Mouse (Mus musculus) neural tube, embryonic 14.5 days (tissue): ENCODE measurements at regions not wholly inside any gene's neighbourhood (a gene's known extent, or its start where the extent isn't known, plus 50 kb on each side); places are given as distances from the start of the nearest gene placed in this dataset.

ENCODE experiments used
- ATAC-seq: fragments of 200-750 bp; cut with Nextera tagmentation; 2 replicates; pipeline ENCODE4 v1.8.0; 2017; ENCODE audit warnings: low read depth, mild to moderate bottlenecking, moderate TSS enrichment, moderate library complexity
- H3K27ac ChIP-seq: fragments of 300-500 bp; sonication (generic); 2 replicates; pipeline ENCODE4 v1.5.1; 2014; ENCODE audit warnings: low read depth, mild to moderate bottlenecking, control low read depth, low read length, moderate library complexity, mixed read lengths
- H3K27me3 ChIP-seq: fragments of 300-500 bp; sonication (generic); 2 replicates; pipeline ENCODE4 v1.6.1; 2014; ENCODE audit warnings: low read length; ENCODE audit not compliant: control insufficient read depth, insufficient read depth
- H3K36me3 ChIP-seq: fragments of 300-500 bp; sonication (generic); 2 replicates; pipeline ENCODE4 v1.6.1; 2014; ENCODE audit warnings: low read length, mixed read lengths; ENCODE audit not compliant: control insufficient read depth, insufficient read depth
- H3K4me1 ChIP-seq: fragments of 300-500 bp; sonication (generic); 2 replicates; pipeline ENCODE4 v1.6.1; 2014; ENCODE audit warnings: low read length; ENCODE audit not compliant: control insufficient read depth, insufficient read depth
- H3K4me2 ChIP-seq: fragments of 300-500 bp; sonication (generic); 2 replicates; pipeline ENCODE4 v1.6.1; 2014; ENCODE audit warnings: mild to moderate bottlenecking, low read depth, low read length, control low read depth
- H3K4me3 ChIP-seq: fragments of 300-500 bp; sonication (generic); 2 replicates; pipeline ENCODE4 v1.5.1; 2014; ENCODE audit warnings: low read depth, low read length, control low read depth, mixed read lengths
- H3K9ac ChIP-seq: fragments of 300-500 bp; sonication (generic); replicated peaks from 2 replicates; pipeline ENCODE4 v1.6.1; 2014; ENCODE audit warnings: low read depth, mild to moderate bottlenecking, control low read depth, low read length, mixed read lengths
- H3K9me3 ChIP-seq: fragments of 300-500 bp; sonication (generic); 2 replicates; pipeline ENCODE4 v1.6.1; 2016; ENCODE audit warnings: low read length; ENCODE audit not compliant: control insufficient read depth
- WGBS: fragments of 180-500 bp; shearing (Covaris S2); extraction: QIAGEN DNeasy Blood & Tissue Kit; methylation state at CpG from one replicate; pipeline ENCODE4 v1.1.7; 2014; 5-methylcytosine and 5-hydroxymethylcytosine counted together

DNA sequence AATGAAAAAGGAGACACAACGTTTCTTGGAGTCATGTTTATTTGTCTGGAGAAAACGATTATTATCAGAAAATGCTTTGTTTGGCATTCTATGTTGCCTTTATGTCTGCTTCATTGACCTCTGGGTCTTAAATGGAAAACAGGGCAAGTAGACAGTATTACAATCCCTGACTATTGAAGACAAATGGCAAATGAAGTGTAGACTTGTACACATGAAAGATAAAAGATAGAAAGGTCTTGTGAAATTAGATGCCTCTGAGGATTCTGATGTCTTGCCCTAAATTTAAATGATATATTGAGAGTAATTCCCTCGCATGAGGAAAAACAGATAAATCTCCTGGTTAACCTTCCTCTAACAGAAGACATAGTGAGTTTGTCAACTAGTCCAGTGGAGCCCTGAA lies 1186.7 kb downstream of the Slitrk1 start:
- WGBS, result 60% methylated on average over 3 of the region's 3 CpGs
- Histone ChIP-seq H3K27ac (no peak overlapping the region), H3K27me3 (no peaks in the 10 kb centered on the region), H3K36me3 (no peaks in the 10 kb centered on the region), H3K4me1 (no peaks in the 10 kb centered on the region), H3K9me3 (no peaks in the 10 kb centered on the region), H3K4me3 (no peak overlapping the region), H3K4me2 (no peak overlapping the region), H3K9ac (no peak overlapping the region)
- ATAC-seq, result no peak

GRCm38 (mm10) chr14:107688349-107688748 lies 1225.6 kb downstream of the Slitrk1 start:
- Histone ChIP-seq H3K4me2 (no peak overlapping the region), H3K27ac (no peak overlapping the region), H3K9me3 (no peaks in the 10 kb centered on the region), H3K9ac (no peak overlapping the region), H3K4me3 (no peak overlapping the region), H3K4me1 (no peaks in the 10 kb centered on the region), H3K36me3 (no peaks in the 10 kb centered on the region), H3K27me3 (no peaks in the 10 kb centered on the region)
- ATAC-seq, result no peak

DNA sequence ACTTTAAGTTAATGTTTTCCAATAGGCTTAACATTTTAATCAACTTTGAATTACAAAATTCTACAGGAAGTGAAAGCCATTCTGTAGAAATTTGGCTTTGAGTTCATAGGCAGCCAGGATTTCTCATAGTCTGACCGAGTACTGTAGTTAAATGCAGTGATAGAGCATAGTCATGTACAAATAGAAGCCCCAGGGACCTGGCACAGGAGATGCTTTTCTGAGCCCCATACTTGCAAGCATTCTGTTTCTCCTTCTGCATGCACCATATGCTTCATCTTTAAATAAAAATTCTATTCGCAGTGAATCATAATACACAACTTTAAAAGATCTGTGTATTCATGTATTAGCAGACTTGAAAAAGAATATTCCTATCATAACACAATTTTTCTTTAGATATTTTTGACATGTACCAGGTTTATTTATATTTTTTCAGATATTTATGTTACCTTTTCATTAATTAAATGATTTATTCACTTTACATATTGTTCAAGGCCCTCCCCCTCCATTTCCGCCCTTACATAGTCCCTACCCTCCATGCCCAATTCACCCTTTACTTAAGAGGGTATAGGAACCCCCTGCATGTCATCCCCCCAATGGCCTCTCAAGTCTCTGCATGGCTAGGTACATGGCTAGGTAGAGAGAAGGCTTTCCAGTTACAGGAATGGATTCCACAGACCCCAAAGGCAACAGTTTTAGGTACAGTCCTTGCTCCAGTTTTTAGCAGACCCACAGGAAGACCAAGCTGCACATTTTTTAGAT lies 1226.5 kb downstream of the Slitrk1 start:
- Histone ChIP-seq H3K27me3 (no peaks in the 10 kb centered on the region), H3K9ac (no peak overlapping the region), H3K4me2 (no peak overlapping the region), H3K9me3 (no peaks in the 10 kb centered on the region), H3K27ac (no peak overlapping the region), H3K36me3 (no peaks in the 10 kb centered on the region), H3K4me1 (no peaks in the 10 kb centered on the region), H3K4me3 (no peak overlapping the region)
- ATAC-seq, result no peak
- whole genome bisulfite sequencing, result 95% methylated on average over 3 of the region's 3 CpGs

DNA sequence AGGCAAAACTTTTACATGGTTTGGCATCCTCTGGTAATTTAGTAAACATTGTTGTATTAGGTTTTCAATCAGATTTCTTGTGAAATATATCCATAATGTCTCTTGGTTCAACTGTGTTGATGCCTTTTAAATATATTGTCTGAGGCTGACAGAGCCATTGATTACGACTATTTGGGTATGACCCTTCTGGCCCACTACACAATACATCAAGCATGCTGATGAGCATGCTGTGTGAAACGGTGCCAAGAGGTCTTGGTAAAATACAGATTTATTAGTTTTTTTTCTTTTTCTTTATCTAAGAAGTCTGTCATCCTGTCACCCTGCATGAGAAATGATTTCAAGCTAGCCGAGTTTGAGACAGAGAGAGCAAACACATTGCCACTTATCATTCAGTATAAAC lies 1257.4 kb downstream of the Slitrk1 start:
- Histone ChIP-seq H3K9me3 (no peaks in the 10 kb centered on the region), H3K27ac (no peak overlapping the region), H3K4me3 (no peak overlapping the region), H3K27me3 (no peaks in the 10 kb centered on the region), H3K4me2 (no peak overlapping the region), H3K9ac (no peak overlapping the region), H3K36me3 (no peaks in the 10 kb centered on the region), H3K4me1 (no peaks in the 10 kb centered on the region)
- 11% methylated on average over 3 of the region's 3 CpGs for WGBS
- ATAC-seq, result no peak

DNA sequence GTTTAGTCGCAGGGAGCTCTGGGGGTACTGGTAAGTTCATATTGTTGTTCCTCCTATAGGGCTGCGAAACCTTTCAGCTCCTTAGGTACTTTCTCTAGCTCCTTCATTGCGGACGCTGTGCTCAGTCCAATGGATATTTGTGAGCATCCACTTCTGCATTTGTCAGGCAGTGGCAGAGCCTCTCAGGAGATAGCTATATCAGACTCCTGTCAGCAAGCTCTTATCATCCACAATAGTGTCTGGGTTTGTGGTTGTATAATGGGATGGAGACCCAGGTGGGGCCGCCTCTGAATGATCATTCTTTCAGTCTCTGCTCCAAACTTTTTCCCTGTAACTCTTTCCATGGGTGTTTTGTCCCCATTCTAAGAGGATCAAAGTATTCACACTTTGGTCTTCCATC lies 1298.5 kb downstream of the Slitrk1 start:
- no peaks in the 10 kb centered on the region for H3K36me3 ChIP-seq
- WGBS, result 92% methylated on average over 5 of the region's 5 CpGs
- H3K27ac ChIP-seq, result no peak overlapping the region
- H3K9ac ChIP-seq, result no peak overlapping the region
- no peaks in the 10 kb centered on the region for H3K9me3 ChIP-seq
- no peak for ATAC-seq
- H3K4me2 ChIP-seq, result no peak overlapping the region
- H3K4me1 ChIP-seq, result no peaks in the 10 kb centered on the region
- H3K27me3 ChIP-seq, result no peaks in the 10 kb centered on the region
- no peak overlapping the region for H3K4me3 ChIP-seq

GRCm38 (mm10) chr14:107614348-107614747 lies 1299.6 kb downstream of the Slitrk1 start:
- Histone ChIP-seq H3K4me3 (no peak overlapping the region), H3K9me3 (no peaks in the 10 kb centered on the region), H3K4me1 (no peaks in the 10 kb centered on the region), H3K27me3 (no peaks in the 10 kb centered on the region), H3K9ac (no peak overlapping the region), H3K36me3 (no peaks in the 10 kb centered on the region), H3K27ac (no peak overlapping the region), H3K4me2 (no peak overlapping the region)
- WGBS, result 50% methylated on average over 1 of the region's 1 CpGs
- no peak for ATAC-seq

GRCm38 (mm10) chr14:107603198-107603597 lies 1310.8 kb downstream of the Slitrk1 start:
- H3K27me3 ChIP-seq, result no peaks in the 10 kb centered on the region
- WGBS, result 89% methylated on average over 1 of the region's 1 CpGs
- ATAC-seq, result no peak
- no peaks in the 10 kb centered on the region for H3K9me3 ChIP-seq
- no peaks in the 10 kb centered on the region for H3K36me3 ChIP-seq
- no peak overlapping the region for H3K27ac ChIP-seq
- H3K4me2 ChIP-seq, result no peak overlapping the region
- H3K4me1 ChIP-seq, result no peaks in the 10 kb centered on the region
- H3K4me3 ChIP-seq, result no peak overlapping the region
- no peak overlapping the region for H3K9ac ChIP-seq

DNA sequence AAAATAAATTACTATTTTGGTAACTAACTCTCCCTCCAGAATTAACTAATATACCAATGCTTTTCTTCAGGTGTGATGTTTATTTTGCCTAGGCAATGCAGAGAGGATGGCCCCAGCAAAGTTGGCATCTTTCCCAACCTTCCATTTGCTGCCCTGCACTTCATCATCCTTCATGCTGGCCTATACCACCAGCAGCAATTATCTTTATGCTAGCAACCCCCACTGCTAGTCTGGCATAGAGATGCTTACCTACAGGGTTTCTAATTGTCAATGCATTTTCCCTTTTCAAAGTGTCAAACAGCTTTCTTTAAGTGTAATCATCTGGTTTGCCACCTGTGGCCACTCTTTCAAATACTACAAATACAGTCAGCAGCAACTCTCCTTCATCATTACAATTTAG lies 1327.2 kb downstream of the Slitrk1 start:
- no peaks in the 10 kb centered on the region for H3K9me3 ChIP-seq

GRCm38 (mm10) chr14:107584252-107584651 lies 1329.7 kb downstream of the Slitrk1 start:
- Histone ChIP-seq H3K27me3 (no peaks in the 10 kb centered on the region), H3K9me3 (no peaks in the 10 kb centered on the region), H3K4me2 (no peak overlapping the region), H3K9ac (no peak overlapping the region), H3K27ac (no peak overlapping the region), H3K36me3 (no peaks in the 10 kb centered on the region), H3K4me3 (no peak overlapping the region), H3K4me1 (no peaks in the 10 kb centered on the region)
- ATAC-seq, result no peak
- 68% methylated on average over 2 of the region's 2 CpGs for WGBS

More for the DNA sequence above, 1327.2 kb downstream of the Slitrk1 start:
- Histone ChIP-seq H3K9ac (no peak overlapping the region), H3K4me1 (no peaks in the 10 kb centered on the region), H3K4me2 (no peak overlapping the region), H3K27me3 (no peaks in the 10 kb centered on the region), H3K36me3 (no peaks in the 10 kb centered on the region), H3K4me3 (no peak overlapping the region), H3K27ac (no peak overlapping the region)
- peak; percentile 61; the same call in 1 of the 2 replicates for ATAC-seq
